Mouse (Mus musculus): ENCODE results near the gene Erbin.

Gene Erbin

DNA sequence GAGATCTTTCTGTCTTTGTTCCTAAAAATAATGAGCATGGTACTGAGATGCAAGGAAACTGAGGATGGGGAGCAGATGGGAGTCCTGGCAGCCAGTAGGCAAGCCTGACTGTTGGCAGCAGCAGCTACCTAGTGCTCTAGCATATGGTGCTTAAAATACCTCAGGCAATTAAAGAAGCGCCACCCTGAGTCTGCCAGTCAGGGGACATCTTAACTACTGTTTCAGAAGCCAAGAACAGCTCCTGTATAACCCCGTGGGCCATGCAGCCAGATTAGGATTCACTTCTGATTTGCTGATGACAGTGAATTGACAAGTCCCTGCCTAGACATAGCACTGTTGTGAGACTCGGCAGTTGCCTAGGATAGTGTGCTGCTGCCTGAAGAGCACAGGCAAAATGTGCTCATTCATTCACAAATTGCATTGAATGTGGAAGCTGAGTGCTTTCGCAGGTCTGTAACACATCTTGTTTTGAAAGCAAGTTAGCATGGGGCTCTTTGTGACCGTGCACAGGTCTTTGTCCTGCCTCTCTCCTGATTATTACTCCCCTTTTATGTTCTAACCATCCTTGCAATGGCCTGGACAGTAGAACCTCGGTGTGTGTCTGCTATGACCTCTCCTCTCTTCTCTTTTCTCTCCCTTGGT is 114.0 kb downstream of the Erbin start:
- no peak for DNase-seq (ENCODE audit: low read depth)

DNA sequence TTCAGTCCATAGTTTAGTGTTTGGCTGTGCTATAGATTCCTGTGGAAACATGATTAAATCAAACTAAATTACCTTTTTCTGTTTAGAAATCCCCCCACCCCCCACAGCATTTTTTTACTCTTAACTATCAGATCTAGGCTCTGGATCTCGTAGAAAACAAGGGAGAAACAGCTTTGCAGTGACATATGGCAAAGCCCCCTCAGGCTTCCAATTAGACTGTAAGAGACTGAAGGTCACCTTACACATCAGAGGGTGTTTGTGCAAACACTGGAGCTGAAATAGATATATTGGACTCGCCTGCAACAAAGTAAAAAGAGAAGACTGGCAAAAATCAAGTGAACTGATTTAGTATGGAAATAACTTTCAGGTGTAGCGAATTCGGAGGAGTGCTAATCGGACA is 116.6 kb downstream of the Erbin start:
- no peak for DNase-seq (ENCODE audit: low read depth)

DNA sequence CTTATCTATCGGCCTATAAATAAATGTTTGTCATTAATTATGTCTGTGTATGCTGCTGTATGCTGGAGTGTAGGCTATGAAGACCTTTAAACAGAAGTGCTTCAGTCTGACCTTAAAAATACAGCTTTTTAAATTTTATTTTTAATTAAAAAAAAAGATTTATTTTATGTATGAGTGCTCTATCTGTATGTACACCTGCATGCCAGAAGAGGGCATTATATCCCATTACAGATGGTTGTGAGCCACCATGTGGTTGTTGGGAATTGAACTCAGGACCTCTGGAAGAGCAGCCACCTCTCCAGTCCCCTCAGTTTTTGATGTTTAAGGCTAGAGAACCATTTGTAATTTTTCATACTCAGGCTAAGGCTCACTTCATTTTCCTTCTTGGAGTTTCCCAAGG is 119.3 kb downstream of the Erbin start:
- no peak for DNase-seq (ENCODE audit: low read depth)

DNA sequence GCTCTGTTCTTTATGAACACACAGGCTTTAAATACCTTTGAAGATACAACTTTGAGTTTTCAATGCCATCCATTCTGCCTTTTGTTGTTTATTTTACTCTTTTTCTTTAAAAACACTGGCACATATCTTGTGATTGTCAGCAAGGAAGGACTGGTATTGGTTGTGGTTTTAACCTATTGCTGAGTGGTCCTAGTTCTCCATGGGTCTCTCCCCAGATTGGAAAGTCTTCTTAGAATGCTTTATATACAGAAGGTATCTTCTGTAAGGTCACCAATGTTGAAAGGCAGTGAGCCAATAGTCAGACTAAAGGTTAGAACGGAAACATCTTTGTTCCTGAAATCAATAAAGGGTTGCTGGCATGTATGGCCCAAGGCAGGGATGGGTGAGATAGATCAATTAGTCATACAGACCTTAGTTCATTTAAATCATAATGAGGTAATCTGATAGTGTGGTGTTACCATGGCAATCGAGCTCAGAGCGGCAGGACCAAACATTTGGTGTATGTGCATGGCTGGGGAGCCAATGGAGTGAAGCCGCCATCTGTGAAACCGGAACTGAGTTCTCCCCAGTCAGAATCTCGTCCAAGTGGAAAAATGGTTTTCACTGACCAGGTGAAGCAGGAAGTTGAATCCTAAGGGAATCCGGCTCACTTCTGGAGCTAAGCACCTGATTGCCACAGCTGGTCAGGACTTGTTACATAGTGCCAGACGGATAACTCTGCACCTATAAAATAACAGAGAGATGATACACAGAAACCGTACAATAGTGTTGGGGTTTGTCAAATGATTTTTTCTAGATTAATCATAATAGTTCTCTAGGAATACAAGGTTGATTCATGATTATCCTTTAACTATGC is 125.4 kb downstream of the Erbin start:
- DNase-seq (ENCODE audit: low read depth): no peak

DNA sequence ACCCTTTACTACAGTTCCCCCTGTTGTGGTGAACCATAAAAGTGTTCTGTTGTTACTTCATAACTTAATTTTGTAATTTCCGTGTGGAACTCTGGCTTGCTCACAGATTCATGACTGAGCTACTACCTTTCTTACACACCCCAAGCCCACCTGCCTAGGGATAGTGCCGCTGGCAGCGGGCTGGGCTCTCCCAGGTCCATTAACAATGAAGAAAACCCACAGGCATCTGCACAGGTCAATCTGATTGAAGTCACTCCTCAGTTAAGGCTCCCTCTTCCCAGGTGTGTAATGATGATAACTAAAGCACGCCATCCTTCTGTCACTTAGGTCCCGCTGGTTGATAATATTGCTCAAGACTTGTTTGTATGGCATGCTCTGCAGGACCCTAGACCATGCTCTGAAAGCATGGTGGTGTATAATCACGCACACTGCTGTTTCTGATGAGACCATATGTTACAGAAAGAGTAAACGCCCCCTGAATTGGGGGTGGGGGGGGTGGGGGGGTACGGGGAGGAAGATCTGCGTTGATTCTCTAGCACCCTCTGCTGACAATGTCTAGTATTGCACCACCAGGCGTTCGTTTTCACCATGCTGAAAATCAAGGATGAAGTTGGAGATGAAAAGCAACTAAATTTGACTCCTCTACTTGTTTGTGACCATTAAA is 140.3 kb downstream of the Erbin start:
- no peak for DNase-seq (ENCODE audit: low read depth)

DNA sequence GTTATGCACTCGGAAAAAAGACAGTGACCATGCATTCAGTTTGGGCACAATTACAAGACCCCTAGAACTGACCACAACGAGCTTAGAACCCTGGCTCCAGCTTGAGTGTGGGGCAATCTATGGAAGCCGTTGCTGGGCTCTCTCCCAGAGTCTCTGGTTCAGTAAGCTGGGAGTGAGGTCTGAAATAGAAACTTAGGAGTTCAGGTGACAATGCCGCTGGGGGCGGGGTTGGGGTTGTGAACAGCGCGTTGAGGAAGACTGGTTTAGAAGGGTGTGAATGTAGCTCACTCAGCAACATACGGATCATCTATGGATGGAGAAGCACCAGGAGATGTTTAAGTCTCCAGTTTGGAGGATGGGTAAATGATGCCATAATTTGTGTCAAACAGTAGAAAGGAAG is 143.2 kb downstream of the Erbin start:
- DNase-seq (ENCODE audit: low read depth): no peak

DNA sequence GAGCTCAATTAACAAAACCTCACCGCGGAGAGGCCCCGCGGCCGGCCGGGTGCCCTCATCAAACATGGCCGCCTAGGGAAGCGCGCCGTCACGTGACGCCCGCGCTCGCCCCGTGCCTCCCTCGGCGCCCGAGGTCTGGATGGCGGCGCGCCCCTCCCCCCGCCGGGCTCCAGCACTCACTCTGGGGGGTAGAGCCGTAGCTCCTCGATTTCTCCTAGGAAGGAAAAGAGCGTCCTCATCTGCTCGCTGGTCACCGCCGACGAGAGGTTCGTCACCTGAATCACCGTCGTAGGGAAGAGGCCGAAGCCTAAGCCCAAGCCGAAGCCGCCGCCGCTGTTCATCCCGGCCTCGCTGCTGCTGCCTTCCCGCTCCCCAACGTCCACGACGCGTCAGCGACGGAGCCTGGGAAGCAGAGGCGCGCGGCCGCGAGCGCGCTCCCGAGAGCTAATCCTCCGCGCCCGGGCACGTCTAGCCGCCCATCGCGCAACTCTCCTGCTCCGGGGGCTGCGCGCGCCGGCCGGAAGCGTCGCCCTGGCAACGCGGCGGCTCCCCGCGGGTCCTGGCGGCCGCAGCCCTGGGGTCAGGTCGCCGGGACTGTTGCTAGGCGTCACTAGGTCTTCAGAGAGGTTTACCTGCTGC is 146.1 kb downstream of the Erbin start, which contains the start of gene Srek1:
TSS of gene Srek1 (minus strand) at position 490 of the 639 bp plus-strand sequence.
- DNase-seq (ENCODE audit: low read depth): peak; percentile 65

DNA sequence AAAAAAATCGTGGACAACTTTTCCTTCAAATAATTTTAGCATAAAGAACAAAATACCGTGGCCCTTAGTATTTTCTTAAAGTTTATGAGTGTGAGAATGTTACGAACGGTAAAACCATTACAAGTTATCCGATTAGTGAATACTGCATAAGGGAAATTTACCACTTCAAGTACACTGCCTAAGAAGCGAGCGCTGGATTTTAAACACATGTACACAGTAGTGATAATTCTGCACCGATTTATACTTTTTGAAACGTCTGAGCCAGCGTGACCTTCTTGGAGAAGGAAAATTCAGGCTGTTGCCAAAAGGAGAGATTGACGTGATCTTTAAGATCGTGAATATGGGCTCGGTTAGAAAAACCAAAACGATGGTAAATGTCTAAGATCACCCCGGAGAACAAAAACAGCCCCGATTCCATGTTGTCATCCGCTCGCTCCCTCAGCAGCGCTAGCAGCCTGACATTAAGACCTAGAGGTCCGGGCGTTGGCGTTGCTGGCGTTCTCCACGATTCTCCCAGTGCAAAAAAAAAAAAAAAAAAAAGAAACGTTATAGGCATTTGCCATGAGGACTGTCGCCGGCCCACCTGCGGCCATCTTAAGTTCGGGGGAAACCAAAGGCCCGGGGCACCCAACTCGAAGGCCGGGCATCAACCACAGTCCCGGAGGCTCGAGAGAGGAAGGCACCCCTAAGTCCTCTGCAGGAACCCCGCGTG is 146.8 kb downstream of the Erbin start:
- DNase-seq (ENCODE audit: low read depth): peak; percentile 49

DNA sequence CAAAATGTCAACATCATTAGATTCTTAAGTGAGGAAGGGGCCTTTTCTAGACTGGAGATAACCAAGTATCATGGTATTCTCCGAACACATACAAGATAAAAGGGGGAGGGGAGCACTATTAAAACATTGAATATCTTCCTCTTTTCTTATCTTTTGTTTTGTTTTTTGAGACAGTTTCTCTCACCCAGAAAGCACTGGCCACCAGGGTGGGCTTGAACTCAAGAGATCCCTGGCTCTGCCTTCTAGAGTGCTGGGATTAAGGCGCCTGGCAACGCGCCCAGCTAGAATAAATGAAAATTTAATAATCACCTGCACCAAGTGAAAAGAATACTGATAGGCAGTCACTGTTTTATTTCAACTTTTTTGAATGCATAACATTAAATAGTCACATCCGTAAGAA is 147.4 kb downstream of the Erbin start:
- DNase-seq (ENCODE audit: low read depth): no peak

DNA sequence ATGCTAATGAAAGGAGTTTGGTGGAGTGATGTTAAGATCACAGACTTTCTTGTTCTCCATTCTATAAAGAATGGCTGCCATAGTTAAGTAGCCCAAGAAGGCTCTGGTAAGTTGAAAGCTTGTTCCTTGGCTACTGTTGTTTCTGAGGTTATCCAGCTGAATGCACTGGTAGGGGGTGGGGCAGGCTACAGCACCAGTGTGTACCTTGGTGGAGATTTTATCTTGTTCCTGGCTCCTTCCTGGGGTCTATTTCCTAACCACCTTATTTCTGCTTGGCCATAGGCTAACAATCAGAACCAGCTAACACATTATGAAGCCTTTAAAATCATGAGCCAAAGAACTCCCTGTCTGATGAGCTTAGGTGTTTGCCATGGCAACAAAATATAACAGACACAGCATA is 149.5 kb downstream of the Erbin start:
- DNase-seq (ENCODE audit: low read depth): no peak
